In the genomic region with DNA sequence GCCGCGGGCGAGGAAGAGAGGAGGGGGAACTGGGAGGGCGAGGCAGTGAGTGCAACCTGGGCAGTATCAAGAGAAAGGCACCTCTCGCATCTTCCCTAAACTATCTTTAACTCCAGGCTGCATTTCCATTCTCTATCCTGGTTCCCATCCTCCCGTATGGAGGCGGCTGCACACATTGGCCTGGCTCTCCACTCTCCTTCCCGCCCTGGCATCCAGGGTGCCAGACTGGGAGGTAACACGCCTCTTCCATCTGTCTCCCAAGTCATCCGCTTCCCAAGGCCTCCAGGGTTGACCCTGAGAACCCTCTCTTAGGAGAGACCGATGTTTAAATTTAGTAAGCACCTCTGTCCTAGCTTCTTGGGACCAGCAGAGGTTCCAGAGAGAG, we compare ENCODE assay signal across 8 mouse cellular contexts. TPM values are rescaled to one million over a fixed set of nuclear protein-coding genes. Genes with fewer than 3 reads are reported as not detected.
A peak's percentile ranks its signal among the peaks of the same experiment; 100 is the strongest.
DNase-seq lines count a peak whose midpoint lies in the region; ATAC-seq and TF ChIP-seq lines count a peak whose summit lies in the region.

No protein-coding gene starts in this region.

- peaks cover 18% of the 10 kb centered on the region for H3K27me3 ChIP-seq in liver, adult 2 months (ENCODE audit: control insufficient read depth, insufficient read depth, low read length)
- peaks cover 52% of the 10 kb centered on the region for H3K27me3 ChIP-seq in embryonic facial prominence, embryonic 10.5 days (replicated peaks; ENCODE audit: low read depth, poor library complexity, severe bottlenecking)
- peaks cover 44% of the 10 kb centered on the region for H3K27me3 ChIP-seq in hindbrain, embryonic 10.5 days (ENCODE audit: insufficient read depth, poor library complexity, severe bottlenecking)
- peaks cover 61% of the 10 kb centered on the region for H3K27me3 ChIP-seq in liver, embryonic 15.5 days

- 0 out of 2 replicates have a peak, but pooled peaks cover 2% of the 10 kb centered on the region for H3K9me3 ChIP-seq in embryonic facial prominence, embryonic 10.5 days
- no peaks in the 10 kb centered on the region for H3K9me3 ChIP-seq in hindbrain, embryonic 10.5 days
- H3K9me3 ChIP-seq in liver, embryonic 15.5 days (replicated peaks), result no peaks in the 10 kb centered on the region

- ATAC-seq in liver, embryonic 15.5 days (ENCODE audit: insufficient read depth), result no peak

- WGBS in liver, adult 2 months, result 4% methylated on average over 7 of the region's 11 CpGs
- 0% methylated on average over 11 of the region's 11 CpGs for WGBS in embryonic facial prominence, embryonic 10.5 days
- 0% methylated on average over 11 of the region's 11 CpGs for WGBS in hindbrain, embryonic 10.5 days
- WGBS in liver, embryonic 15.5 days (ENCODE audit: insufficient replicate concordance), result 6% methylated on average over 7 of the region's 11 CpGs

- H3K4me1 ChIP-seq in liver, adult 2 months (ENCODE audit: control insufficient read depth, insufficient read depth, low read length), result no peaks in the 10 kb centered on the region
- peaks cover 27% of the 10 kb centered on the region for H3K4me1 ChIP-seq in embryonic facial prominence, embryonic 10.5 days
- peaks cover 25% of the 10 kb centered on the region for H3K4me1 ChIP-seq in hindbrain, embryonic 10.5 days (replicated peaks)
- H3K4me1 ChIP-seq in liver, embryonic 15.5 days (replicated peaks), result peaks cover 8% of the 10 kb centered on the region; the same call in 1 of the 2 replicates

- H3K4me3 ChIP-seq in liver, adult 2 months (ENCODE audit: insufficient read depth, low read depth, low read length), result peak overlapping the region; percentile 70; the same call in 1 of the 2 replicates
- peak overlapping the region; percentile 77 for H3K4me3 ChIP-seq in embryonic facial prominence, embryonic 10.5 days
- peak overlapping the region; percentile 76 for H3K4me3 ChIP-seq in hindbrain, embryonic 10.5 days
- H3K4me3 ChIP-seq in liver, embryonic 15.5 days (replicated peaks), result peak overlapping the region; percentile 47

- no peak for DNase-seq in liver, adult 2 months (ENCODE audit: extremely low read depth, low read depth, low spot score)
- DNase-seq in liver, result no peak
- DNase-seq in embryonic facial prominence, embryonic 10.5 days (ENCODE audit: low spot score), result no peak
- DNase-seq in hindbrain, embryonic 10.5 days (ENCODE audit: low spot score), result no peak
- DNase-seq in right cerebral cortex, postnatal 25 days, result peak; percentile 57
- no peak for DNase-seq in thymus, postnatal 4 days
- DNase-seq in spleen, postnatal 4 days (ENCODE audit: low spot score in 2 of 2), result no peak

- peak overlapping the region; percentile 62 for H3K4me2 ChIP-seq in liver, embryonic 15.5 days

- no peaks in the 10 kb centered on the region for H3K36me3 ChIP-seq in liver, adult 2 months (ENCODE audit: control insufficient read depth, insufficient read depth, low read length)
- no peaks in the 10 kb centered on the region for H3K36me3 ChIP-seq in embryonic facial prominence, embryonic 10.5 days (replicated peaks)
- no peaks in the 10 kb centered on the region for H3K36me3 ChIP-seq in hindbrain, embryonic 10.5 days
- H3K36me3 ChIP-seq in liver, embryonic 15.5 days (replicated peaks), result no peaks in the 10 kb centered on the region

- TF ChIP-seq CTCF in liver, adult 2 months (IDR thresholded peaks at IDR 0.05; ENCODE audit: low read depth, low read length), result no peak

- H3K79me2 ChIP-seq in liver, adult 2 months (ENCODE audit: control insufficient read depth, insufficient read depth, low read length), result no peaks in the 10 kb centered on the region

- no peak overlapping the region for H3K9ac ChIP-seq in liver, adult 2 months (ENCODE audit: low read depth, low read length)
- no peak overlapping the region for H3K9ac ChIP-seq in liver, embryonic 15.5 days

- TF ChIP-seq POLR2A in liver, adult 2 months (IDR thresholded peaks at IDR 0.05; ENCODE audit: extremely low read depth, insufficient read depth, low read length), result no peak

- no peak overlapping the region for H3K27ac ChIP-seq in liver, adult 2 months (replicated peaks; ENCODE audit: insufficient read depth, low read depth, low read length)
- peak overlapping the region; percentile 84 for H3K27ac ChIP-seq in embryonic facial prominence, embryonic 10.5 days (replicated peaks)
- H3K27ac ChIP-seq in hindbrain, embryonic 10.5 days, result peak overlapping the region; percentile 90
- no peak overlapping the region for H3K27ac ChIP-seq in liver, embryonic 15.5 days (replicated peaks)

RNA-seq across cellular contexts. Expression of a gene that starts 24.3 kb away (rescaled TPM):
- total RNA-seq in liver, adult 2 months (2014; rRNA removed), result 1.6 TPM in 2 replicates
- polyA plus RNA-seq in liver, adult 2 months (2012; rRNA removed), result 2.7 and 3.5 TPM in 2 replicates
- 12.4 and 13.9 TPM in 2 replicates for polyA plus RNA-seq in embryonic facial prominence, embryonic 10.5 days (2016; fragmentation: Nextera tagmentation; extraction: Ambion mirVana)
- polyA plus RNA-seq in hindbrain, embryonic 10.5 days (2016; fragmentation: Nextera tagmentation; extraction: Ambion mirVana), result 10.9 and 15.4 TPM in 2 replicates
- polyA plus RNA-seq in liver, embryonic 15.5 days (2015; fragmentation: Nextera tagmentation; extraction: Ambion mirVana), result 1.1 and 1.6 TPM in 2 replicates

Comparison
In these comparisons a context has a peak if more than half of its experiments do, and no peak if none do; other contexts are left out.
1. H3K27ac ChIP-seq: peak in embryonic facial prominence, embryonic 10.5 days (single experiment) and hindbrain, embryonic 10.5 days (single experiment); none in liver, adult 2 months (single experiment) and liver, embryonic 15.5 days (single experiment).
2. Peak in every context shown above with its lines, with median percentiles within 50 percentile points of each other: H3K4me3 ChIP-seq.